Mouse (Mus musculus): ENCODE results near the gene Tspoap1. TPM values are rescaled to one million over a fixed set of nuclear protein-coding genes. Genes with fewer than 3 reads are reported as not detected.

Tspoap1 gene
- polyA plus RNA-seq, 1 experiment from 2014 or later, result 1.2 TPM

DNA sequence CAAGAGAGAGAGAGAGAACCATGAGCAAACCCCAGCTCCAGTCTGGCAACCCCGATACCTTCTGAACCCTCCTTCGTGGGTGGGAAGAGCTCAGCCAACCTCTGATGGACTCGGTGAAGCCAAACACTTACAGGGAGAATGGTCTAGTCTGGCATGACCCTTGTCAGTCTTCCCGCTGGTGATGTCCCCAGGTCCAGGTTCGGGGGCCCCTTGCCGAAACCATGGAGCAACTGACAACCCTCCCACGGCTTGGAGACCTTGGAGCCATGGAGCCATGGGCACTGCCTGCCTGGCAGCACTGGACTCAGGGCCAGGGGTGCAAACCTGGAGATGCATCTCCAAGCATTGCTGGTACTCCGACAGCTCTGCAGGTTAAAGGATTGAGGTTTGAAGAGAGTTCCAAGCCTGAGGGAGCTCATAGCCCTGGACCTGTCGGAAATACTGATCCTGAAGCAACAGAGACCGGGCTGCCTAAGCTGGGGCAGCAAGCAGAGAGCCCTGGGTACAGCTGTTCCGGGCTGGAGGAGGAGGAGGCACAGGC is 910 bp downstream of the Tspoap1 start:
- peaks cover 8% of the 10 kb centered on the region; the same call in 1 of the 2 replicates for H3K4me1 ChIP-seq (ENCODE audit: insufficient read depth)
- H3K9ac ChIP-seq (replicated peaks), result no peak overlapping the region
- H3K27ac ChIP-seq (ENCODE audit: low read depth), result no peak overlapping the region
- peaks cover 51% of the 10 kb centered on the region for H3K27me3 ChIP-seq (ENCODE audit: insufficient read depth, low read length)
- no peak overlapping the region for H3K4me2 ChIP-seq (ENCODE audit: low read depth, low read length)
- no peak overlapping the region for H3K4me3 ChIP-seq (ENCODE audit: low read depth, low read length)
- no peaks in the 10 kb centered on the region for H3K9me3 ChIP-seq (ENCODE audit: low read length)
- ATAC-seq, result no peak
- TF ChIP-seq CTCF (IDR thresholded peaks at IDR 0.05; ENCODE audit: low read depth) (no peak), EP300 (IDR thresholded peaks at IDR 0.05; ENCODE audit: low read depth) (no peak)
- peaks cover 13% of the 10 kb centered on the region for H3K36me3 ChIP-seq (replicated peaks; ENCODE audit: insufficient read depth, low read length)
- WGBS (ENCODE audit: insufficient replicate concordance), result 60% methylated on average over 11 of the region's 11 CpGs
- peak; percentile 41 for DNase-seq

DNA sequence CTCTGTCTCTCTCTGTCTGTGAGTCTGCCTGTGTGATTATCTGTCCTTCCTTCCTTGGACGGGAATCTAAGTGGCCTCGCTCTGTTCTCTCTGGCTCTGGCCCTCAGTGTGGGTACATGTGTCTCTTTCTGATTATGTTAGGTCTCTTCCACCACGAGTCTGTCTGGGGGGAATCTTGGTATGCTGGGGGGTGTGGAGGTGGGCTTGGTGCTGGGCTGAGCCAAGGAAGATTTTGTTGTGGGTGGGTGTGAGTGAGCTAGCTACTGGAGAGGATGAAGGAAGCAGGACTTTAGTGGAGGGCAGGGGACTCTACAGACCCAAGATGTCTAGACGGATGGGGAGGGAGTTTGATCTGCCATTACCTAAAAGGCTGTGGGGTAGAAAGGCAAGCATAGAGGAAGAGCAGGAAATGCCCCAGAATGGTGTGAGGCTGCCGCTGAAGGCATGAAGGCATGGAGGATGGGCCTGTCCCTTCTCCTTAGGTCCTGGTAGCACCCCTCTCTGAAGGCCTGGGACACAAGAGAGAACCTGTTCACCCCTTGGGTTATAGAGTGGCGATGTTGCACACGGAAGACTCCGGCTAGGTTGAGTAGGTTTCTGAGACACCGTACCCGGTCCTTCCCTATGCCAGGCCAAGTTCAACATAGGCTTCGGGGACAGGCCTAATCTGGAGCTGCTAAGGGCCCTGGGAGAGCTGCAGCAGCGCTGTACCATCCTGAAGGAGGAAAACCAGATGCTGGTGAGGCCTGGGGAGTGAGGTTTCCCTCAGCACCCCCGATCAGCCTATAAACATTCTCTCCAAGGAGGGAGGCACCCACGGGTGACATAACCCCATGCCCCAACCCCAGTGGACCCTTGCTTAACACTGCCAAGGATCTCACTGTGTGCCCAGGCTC is 1.7 kb downstream of the Tspoap1 start:
- H3K4me1 ChIP-seq (ENCODE audit: insufficient read depth), result peaks cover 8% of the 10 kb centered on the region; the same call in 1 of the 2 replicates
- DNase-seq, result no peak
- ATAC-seq, result no peak
- H3K27ac ChIP-seq (ENCODE audit: low read depth), result no peak overlapping the region
- peaks cover 53% of the 10 kb centered on the region for H3K27me3 ChIP-seq (ENCODE audit: insufficient read depth, low read length)
- H3K4me3 ChIP-seq (ENCODE audit: low read depth, low read length), result no peak overlapping the region
- 64% methylated on average over 14 of the region's 14 CpGs for WGBS (ENCODE audit: insufficient replicate concordance)
- peaks cover 8% of the 10 kb centered on the region; the same call in 1 of the 2 replicates for H3K36me3 ChIP-seq (replicated peaks; ENCODE audit: insufficient read depth, low read length)
- no peak overlapping the region for H3K4me2 ChIP-seq (ENCODE audit: low read depth, low read length)
- TF ChIP-seq CTCF (IDR thresholded peaks at IDR 0.05; ENCODE audit: low read depth) (no peak), EP300 (IDR thresholded peaks at IDR 0.05; ENCODE audit: low read depth) (no peak)
- no peaks in the 10 kb centered on the region for H3K9me3 ChIP-seq (ENCODE audit: low read length)
- H3K9ac ChIP-seq (replicated peaks), result no peak overlapping the region

DNA sequence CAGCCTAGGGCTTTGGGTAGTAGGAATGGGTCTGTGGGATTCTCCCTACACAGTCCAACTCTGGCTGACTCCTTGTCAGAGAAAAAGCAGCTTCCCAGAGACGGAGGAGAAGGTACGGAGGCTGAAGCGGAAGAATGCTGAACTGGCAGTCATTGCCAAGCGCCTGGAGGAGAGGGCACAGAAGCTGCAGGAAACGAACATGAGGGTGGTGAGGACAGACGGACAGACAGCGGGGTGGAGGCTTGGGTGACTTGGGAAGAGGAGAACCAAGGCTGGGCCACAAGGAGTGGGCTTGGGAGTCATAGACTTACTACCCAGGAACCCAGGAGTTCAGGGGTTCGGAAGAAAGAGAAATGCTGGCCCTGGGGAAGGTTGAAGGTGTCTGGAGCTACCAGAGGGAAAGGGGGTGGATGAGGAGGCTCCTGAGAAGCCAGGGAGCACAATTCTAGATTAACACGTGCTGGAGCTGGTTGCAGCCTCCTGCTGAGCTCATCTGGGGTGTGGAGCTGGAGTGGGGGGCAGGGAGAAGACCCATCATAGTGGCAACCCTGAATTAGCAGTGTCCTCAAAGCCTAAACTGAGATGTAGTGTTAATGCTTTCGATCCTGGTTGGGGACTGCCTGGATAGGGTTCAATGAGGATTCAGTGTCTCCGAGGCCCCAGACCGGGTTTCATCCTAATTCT is 2.5 kb downstream of the Tspoap1 start:
- Histone ChIP-seq H3K4me2 (ENCODE audit: low read depth, low read length) (0 out of 2 replicates have a peak overlapping the region, but pooled peaks have one; percentile 82), H3K4me3 (ENCODE audit: low read depth, low read length) (no peak overlapping the region), H3K4me1 (ENCODE audit: insufficient read depth) (peaks cover 8% of the 10 kb centered on the region; the same call in 1 of the 2 replicates), H3K9ac (replicated peaks) (no peak overlapping the region), H3K36me3 (replicated peaks; ENCODE audit: insufficient read depth, low read length) (peaks cover 3% of the 10 kb centered on the region; the same call in 1 of the 2 replicates), H3K27ac (ENCODE audit: low read depth) (no peak overlapping the region), H3K27me3 (ENCODE audit: insufficient read depth, low read length) (peaks cover 53% of the 10 kb centered on the region), H3K9me3 (ENCODE audit: low read length) (no peaks in the 10 kb centered on the region)
- DNase-seq, result no peak
- 54% methylated on average over 12 of the region's 12 CpGs for WGBS (ENCODE audit: insufficient replicate concordance)
- ATAC-seq, result no peak
- TF ChIP-seq EP300 (IDR thresholded peaks at IDR 0.05; ENCODE audit: low read depth), result no peak
- no peak for TF ChIP-seq CTCF (IDR thresholded peaks at IDR 0.05; ENCODE audit: low read depth)

DNA sequence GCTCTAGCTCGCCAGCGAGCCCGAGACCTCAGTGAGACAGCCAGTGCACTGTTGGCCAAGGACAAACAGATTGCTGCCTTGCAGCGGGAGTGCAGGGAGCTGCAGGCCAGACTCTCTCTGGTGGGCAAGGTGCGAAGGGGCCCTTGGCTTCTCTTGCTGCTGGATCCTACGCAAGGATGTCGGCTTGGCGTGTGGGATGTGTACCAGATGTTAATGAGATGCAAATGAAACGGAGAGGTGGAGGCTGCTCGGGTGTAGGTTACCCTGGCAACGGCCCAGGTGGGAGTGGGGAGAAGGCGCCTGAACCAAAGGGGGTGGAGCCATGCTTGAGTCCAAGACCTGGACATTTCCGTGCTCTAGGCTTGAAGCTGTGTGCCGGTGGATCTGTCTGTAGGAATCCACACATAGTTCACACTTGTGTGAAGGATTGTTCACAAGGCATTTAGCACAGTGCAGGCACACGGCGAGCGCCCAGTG is 3.2 kb downstream of the Tspoap1 start:
- Histone ChIP-seq H3K9ac (replicated peaks) (no peak overlapping the region), H3K4me1 (ENCODE audit: insufficient read depth) (peaks cover 8% of the 10 kb centered on the region; the same call in 1 of the 2 replicates), H3K4me2 (ENCODE audit: low read depth, low read length) (peak overlapping the region; percentile 82), H3K36me3 (replicated peaks; ENCODE audit: insufficient read depth, low read length) (no peaks in the 10 kb centered on the region), H3K27me3 (ENCODE audit: insufficient read depth, low read length) (peaks cover 53% of the 10 kb centered on the region), H3K27ac (ENCODE audit: low read depth) (no peak overlapping the region), H3K9me3 (ENCODE audit: low read length) (no peaks in the 10 kb centered on the region), H3K4me3 (ENCODE audit: low read depth, low read length) (peak overlapping the region; percentile 49)
- 19% methylated on average over 17 of the region's 17 CpGs for WGBS (ENCODE audit: insufficient replicate concordance)
- DNase-seq (peak; percentile 34), ATAC-seq (no peak)
- TF ChIP-seq CTCF (IDR thresholded peaks at IDR 0.05; ENCODE audit: low read depth) (no peak), EP300 (IDR thresholded peaks at IDR 0.05; ENCODE audit: low read depth) (no peak)

- Histone ChIP-seq H3K4me1 (ENCODE audit: insufficient read depth) (peaks cover 8% of the 10 kb centered on the region; the same call in 1 of the 2 replicates), H3K36me3 (replicated peaks; ENCODE audit: insufficient read depth, low read length) (no peaks in the 10 kb centered on the region), H3K4me2 (ENCODE audit: low read depth, low read length) (peak overlapping the region; percentile 82), H3K9me3 (ENCODE audit: low read length) (no peaks in the 10 kb centered on the region), H3K27me3 (ENCODE audit: insufficient read depth, low read length) (peaks cover 53% of the 10 kb centered on the region), H3K27ac (ENCODE audit: low read depth) (no peak overlapping the region), H3K9ac (replicated peaks) (peak overlapping the region; percentile 56), H3K4me3 (ENCODE audit: low read depth, low read length) (peak overlapping the region; percentile 49)
- TF ChIP-seq CTCF (IDR thresholded peaks at IDR 0.05; ENCODE audit: low read depth) (no peak), EP300 (IDR thresholded peaks at IDR 0.05; ENCODE audit: low read depth) (no peak)
- DNase-seq, result peak; percentile 40
- ATAC-seq, result no peak
- 3% methylated on average over 63 of the region's 65 CpGs for WGBS (ENCODE audit: insufficient replicate concordance)
These were observed 3.9 kb downstream of the Tspoap1 start for GRCm38 (mm10) chr11:87763988-87764876.

Data from liver, postnatal 0 days (tissue).